In the genomic region with DNA sequence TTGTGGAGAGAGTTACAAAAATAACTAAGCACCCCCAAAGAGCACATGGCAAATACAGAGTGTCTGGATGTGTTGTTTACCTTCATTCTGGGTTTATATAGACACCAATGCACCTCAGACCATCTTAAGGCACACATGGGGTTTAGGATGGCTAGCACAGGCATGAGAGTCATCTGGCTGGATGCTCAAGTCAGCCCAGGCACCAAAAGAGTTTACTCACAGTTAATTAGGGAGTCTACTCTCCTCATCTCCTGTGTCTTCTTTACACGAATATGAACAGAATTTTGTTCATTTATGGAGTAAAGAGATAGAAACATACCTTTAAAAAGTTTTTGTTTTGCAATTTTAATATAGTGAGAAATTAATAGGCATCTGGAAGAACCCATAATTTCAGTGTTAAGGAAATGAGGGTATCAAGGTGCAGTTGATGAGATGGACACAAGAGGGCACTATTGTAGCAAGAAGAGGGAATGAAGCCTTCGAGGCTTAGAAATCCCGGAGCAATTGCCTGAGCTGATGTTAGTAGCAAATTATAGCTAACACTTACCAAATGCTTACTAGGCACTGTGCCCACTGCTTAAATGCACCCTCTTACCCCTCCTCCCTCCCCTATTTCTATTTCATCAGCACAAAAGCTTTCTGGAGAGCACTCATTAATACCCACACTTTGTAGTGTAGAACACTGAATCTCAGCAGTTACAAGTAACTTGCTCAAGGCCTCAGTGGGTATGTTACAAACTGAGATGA, we compare ENCODE assay signal across 8 mouse cellular contexts.
A peak's percentile ranks its signal among the peaks of the same experiment; 100 is the strongest.
DNase-seq lines count a peak whose midpoint lies in the region; ATAC-seq and TF ChIP-seq lines count a peak whose summit lies in the region.

No protein-coding gene starts in this region.

- H3K36me3 ChIP-seq in embryonic facial prominence, embryonic 11.5 days (replicated peaks; ENCODE audit: control insufficient read depth, insufficient read depth, low read depth, low read length) = no peaks in the 10 kb centered on the region
- H3K36me3 ChIP-seq in hindbrain, postnatal 0 days (ENCODE audit: insufficient read depth, low read length) = no peaks in the 10 kb centered on the region
- no peaks in the 10 kb centered on the region for H3K36me3 ChIP-seq in limb, embryonic 10.5 days
- H3K36me3 ChIP-seq in neural tube, embryonic 14.5 days (ENCODE audit: control insufficient read depth, insufficient read depth, low read length) = no peaks in the 10 kb centered on the region

- peak; percentile 45 for DNase-seq in kidney, adult 9 months
- DNase-seq in kidney, adult 11 months = no peak
- peak; percentile 63 for DNase-seq in adipocyte (ENCODE audit: low spot score)
- DNase-seq in embryonic facial prominence, embryonic 11.5 days (ENCODE audit: low spot score) = peak; percentile 82
- peak; percentile 82 for DNase-seq in hindbrain, postnatal 0 days (ENCODE audit: low spot score)
- peak; percentile 37 for DNase-seq in limb, embryonic 10.5 days (ENCODE audit: low spot score)
- no peak for DNase-seq in spleen, postnatal 4 days (ENCODE audit: low spot score in 2 of 2)

- H3K27ac ChIP-seq in embryonic facial prominence, embryonic 11.5 days (replicated peaks; ENCODE audit: low read depth, low read length) = no peak overlapping the region
- no peak overlapping the region for H3K27ac ChIP-seq in hindbrain, postnatal 0 days
- H3K27ac ChIP-seq in limb, embryonic 10.5 days = no peak overlapping the region
- H3K27ac ChIP-seq in neural tube, embryonic 14.5 days (ENCODE audit: low read depth, low read length) = no peak overlapping the region

- H3K4me2 ChIP-seq in embryonic facial prominence, embryonic 11.5 days (ENCODE audit: low read depth, low read length) = no peak overlapping the region
- no peak overlapping the region for H3K4me2 ChIP-seq in hindbrain, postnatal 0 days (ENCODE audit: low read depth, low read length)
- no peak overlapping the region for H3K4me2 ChIP-seq in neural tube, embryonic 14.5 days (ENCODE audit: low read depth, low read length)

- no peaks in the 10 kb centered on the region for H3K27me3 ChIP-seq in embryonic facial prominence, embryonic 11.5 days (ENCODE audit: control insufficient read depth, insufficient read depth, low read length)
- no peaks in the 10 kb centered on the region for H3K27me3 ChIP-seq in hindbrain, postnatal 0 days (ENCODE audit: insufficient read depth, low read length)
- H3K27me3 ChIP-seq in limb, embryonic 10.5 days (ENCODE audit: low read depth, poor library complexity, severe bottlenecking) = no peaks in the 10 kb centered on the region
- H3K27me3 ChIP-seq in neural tube, embryonic 14.5 days (ENCODE audit: control insufficient read depth, insufficient read depth, low read length) = no peaks in the 10 kb centered on the region

- H3K9me3 ChIP-seq in embryonic facial prominence, embryonic 11.5 days (replicated peaks; ENCODE audit: control insufficient read depth, low read length) = no peaks in the 10 kb centered on the region
- no peaks in the 10 kb centered on the region for H3K9me3 ChIP-seq in hindbrain, postnatal 0 days (ENCODE audit: low read length)
- no peaks in the 10 kb centered on the region for H3K9me3 ChIP-seq in limb, embryonic 10.5 days (replicated peaks)
- no peaks in the 10 kb centered on the region for H3K9me3 ChIP-seq in neural tube, embryonic 14.5 days (ENCODE audit: control insufficient read depth, low read length)

- peak; percentile 86 for TF ChIP-seq CTCF in hindbrain, postnatal 0 days (IDR thresholded peaks at IDR 0.05; ENCODE audit: low read depth)

- no peak overlapping the region for H3K9ac ChIP-seq in embryonic facial prominence, embryonic 11.5 days (replicated peaks; ENCODE audit: low read length)
- no peak overlapping the region for H3K9ac ChIP-seq in hindbrain, postnatal 0 days (replicated peaks; ENCODE audit: low read length)
- H3K9ac ChIP-seq in neural tube, embryonic 14.5 days (replicated peaks; ENCODE audit: low read depth, low read length) = no peak overlapping the region

- no peaks in the 10 kb centered on the region for H3K4me1 ChIP-seq in embryonic facial prominence, embryonic 11.5 days (ENCODE audit: control insufficient read depth, insufficient read depth, low read length)
- H3K4me1 ChIP-seq in hindbrain, postnatal 0 days (ENCODE audit: insufficient read depth, low read length) = no peaks in the 10 kb centered on the region
- H3K4me1 ChIP-seq in limb, embryonic 10.5 days = no peaks in the 10 kb centered on the region
- no peaks in the 10 kb centered on the region for H3K4me1 ChIP-seq in neural tube, embryonic 14.5 days (ENCODE audit: control insufficient read depth, insufficient read depth, low read length)

- under 1% methylated on average over 3 of the region's 3 CpGs for WGBS in embryonic facial prominence, embryonic 11.5 days
- 2% methylated on average over 3 of the region's 3 CpGs for WGBS in hindbrain, postnatal 0 days
- WGBS in limb, embryonic 10.5 days = 17% methylated on average over 3 of the region's 3 CpGs
- WGBS in neural tube, embryonic 14.5 days = 7% methylated on average over 3 of the region's 3 CpGs

- H3K4me3 ChIP-seq in embryonic facial prominence, embryonic 11.5 days (ENCODE audit: low read depth, low read length) = no peak overlapping the region
- no peak overlapping the region for H3K4me3 ChIP-seq in hindbrain, postnatal 0 days (ENCODE audit: low read length)
- no peak overlapping the region for H3K4me3 ChIP-seq in limb, embryonic 10.5 days
- no peak overlapping the region for H3K4me3 ChIP-seq in neural tube, embryonic 14.5 days (ENCODE audit: low read depth, low read length)

- no peak for ATAC-seq in embryonic facial prominence, embryonic 11.5 days (replicated peaks; ENCODE audit: insufficient number of reproducible peaks, low FRiP score, low TSS enrichment, low read depth)
- ATAC-seq in hindbrain, postnatal 0 days = peak; percentile 56; the same call in 1 of the 2 replicates
- peak; percentile 96 for ATAC-seq in neural tube, embryonic 14.5 days (ENCODE audit: low read depth)

Comparison
In these comparisons a context has a peak if more than half of its experiments do, and no peak if none do; other contexts are left out.
1. DNase-seq: peak in kidney, adult 9 months (single experiment), adipocyte (single experiment), embryonic facial prominence, embryonic 11.5 days (single experiment), hindbrain, postnatal 0 days (single experiment) and limb, embryonic 10.5 days (single experiment); none in kidney, adult 11 months (single experiment) and spleen, postnatal 4 days (0 of 2).